Mouse (Mus musculus): ENCODE results near the gene Wbp1. TPM values are rescaled to one million over a fixed set of nuclear protein-coding genes. Genes with fewer than 3 reads are reported as not detected.

Wbp1 gene
- polyA plus RNA-seq, 1 experiment from 2014 or later, result 96.1 TPM

DNA sequence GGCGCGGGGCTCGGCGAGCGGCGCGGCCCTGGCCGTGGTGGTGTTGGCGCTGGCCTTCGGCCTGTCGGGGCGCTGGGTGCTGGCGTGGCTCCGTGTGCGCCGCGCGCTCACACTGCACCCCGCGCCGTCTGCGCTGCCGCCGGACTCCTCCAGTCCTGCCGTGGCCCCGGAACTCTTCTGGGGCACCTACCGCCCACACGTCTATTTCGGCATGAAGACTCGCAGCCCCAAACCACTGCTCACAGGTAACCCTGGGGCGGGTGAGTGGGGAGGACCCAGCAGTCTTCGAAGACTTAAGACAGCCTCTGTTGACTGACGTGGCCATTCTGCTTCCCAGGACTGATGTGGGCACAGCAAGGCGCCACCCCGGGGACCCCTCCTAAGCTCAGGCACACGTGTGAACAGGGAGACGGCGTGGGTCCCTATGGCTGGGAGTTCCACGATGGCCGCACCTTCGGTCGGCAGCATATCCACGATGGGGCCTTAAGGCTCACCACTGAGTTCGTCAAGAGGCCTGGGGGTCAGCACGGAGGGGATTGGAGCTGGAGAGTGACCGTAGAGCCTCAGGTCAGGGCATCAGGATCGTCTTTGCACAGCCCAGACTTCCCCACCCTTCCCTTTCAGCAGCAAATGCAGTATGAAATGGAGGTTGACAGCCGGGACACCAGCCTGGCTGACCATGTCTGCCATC lies 5.5 kb downstream of the Wbp1 start:
- under 1% methylated on average over 32 of the region's 48 CpGs for WGBS
- Histone ChIP-seq H3K4me1 (ENCODE audit: control insufficient read depth, insufficient read depth, low read length) (peaks cover 35% of the 10 kb centered on the region), H3K9me3 (replicated peaks; ENCODE audit: control insufficient read depth, low read length) (no peaks in the 10 kb centered on the region), H3K4me3 (ENCODE audit: low read length) (peak overlapping the region; percentile 87), H3K27ac (ENCODE audit: low read length) (peak overlapping the region; percentile 83), H3K27me3 (ENCODE audit: control insufficient read depth, insufficient read depth, low read length) (no peaks in the 10 kb centered on the region), H3K9ac (ENCODE audit: low read length) (peak overlapping the region; percentile 90), H3K36me3 (ENCODE audit: control insufficient read depth, insufficient read depth) (peaks cover 12% of the 10 kb centered on the region), H3K4me2 (ENCODE audit: low read depth, low read length) (peak overlapping the region; percentile 99)
- ATAC-seq (replicated peaks; ENCODE audit: extremely low read depth, insufficient read depth, low FRiP score), result peak; percentile 20

DNA sequence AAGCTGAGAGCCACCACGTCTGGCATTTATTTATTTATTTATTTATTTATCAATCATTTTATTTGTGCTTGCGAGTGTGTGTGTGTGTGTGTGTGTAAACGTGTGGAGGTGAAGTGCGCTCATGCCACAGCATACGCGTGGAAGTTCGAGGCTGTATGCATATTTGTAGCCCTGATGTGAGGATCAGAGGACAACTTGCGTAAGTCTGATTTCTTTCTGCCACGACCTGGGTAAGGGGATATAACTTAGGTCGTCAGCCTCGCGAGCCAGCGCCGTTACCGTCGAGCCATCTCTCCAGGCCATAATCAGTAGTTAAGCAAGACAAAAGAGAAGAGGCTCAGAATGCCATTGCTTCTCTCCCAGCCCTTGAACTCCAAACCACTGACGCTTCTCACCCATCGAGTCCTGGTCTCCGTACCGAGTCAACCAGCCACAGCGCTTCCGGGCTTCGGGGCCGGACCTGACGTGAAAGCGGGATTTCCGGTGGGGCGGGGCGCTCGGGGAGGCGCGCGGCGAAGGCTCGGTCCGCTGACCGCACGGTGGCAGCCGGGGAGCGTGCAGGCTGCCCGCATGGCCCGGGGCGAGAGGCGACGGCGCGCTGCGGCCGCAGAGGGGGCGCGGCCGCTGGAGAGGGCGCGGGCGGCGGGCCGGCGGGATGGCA lies 6.2 kb downstream of the Wbp1 start, which contains the start of gene Mogs:
Mogs (plus strand) TSS at position 486 of the 661 bp plus-strand sequence.
- Histone ChIP-seq H3K27ac (ENCODE audit: low read length) (peak within 1 kb of the TSS; percentile 83), H3K4me3 (ENCODE audit: low read length) (peak within 1 kb of the TSS; percentile 87), H3K4me1 (ENCODE audit: control insufficient read depth, insufficient read depth, low read length) (peaks cover 30% of the 10 kb centered on the region), H3K36me3 (ENCODE audit: control insufficient read depth, insufficient read depth) (peaks cover 12% of the 10 kb centered on the region), H3K27me3 (ENCODE audit: control insufficient read depth, insufficient read depth, low read length) (no peaks in the 10 kb centered on the region), H3K9ac (ENCODE audit: low read length) (peak within 1 kb of the TSS; percentile 90), H3K9me3 (replicated peaks; ENCODE audit: control insufficient read depth, low read length) (no peaks in the 10 kb centered on the region), H3K4me2 (ENCODE audit: low read depth, low read length) (peak within 1 kb of the TSS; percentile 99)
- peak; percentile 90 for ATAC-seq (replicated peaks; ENCODE audit: extremely low read depth, insufficient read depth, low FRiP score)
- under 1% methylated on average over 58 of the region's 58 CpGs for WGBS

DNA sequence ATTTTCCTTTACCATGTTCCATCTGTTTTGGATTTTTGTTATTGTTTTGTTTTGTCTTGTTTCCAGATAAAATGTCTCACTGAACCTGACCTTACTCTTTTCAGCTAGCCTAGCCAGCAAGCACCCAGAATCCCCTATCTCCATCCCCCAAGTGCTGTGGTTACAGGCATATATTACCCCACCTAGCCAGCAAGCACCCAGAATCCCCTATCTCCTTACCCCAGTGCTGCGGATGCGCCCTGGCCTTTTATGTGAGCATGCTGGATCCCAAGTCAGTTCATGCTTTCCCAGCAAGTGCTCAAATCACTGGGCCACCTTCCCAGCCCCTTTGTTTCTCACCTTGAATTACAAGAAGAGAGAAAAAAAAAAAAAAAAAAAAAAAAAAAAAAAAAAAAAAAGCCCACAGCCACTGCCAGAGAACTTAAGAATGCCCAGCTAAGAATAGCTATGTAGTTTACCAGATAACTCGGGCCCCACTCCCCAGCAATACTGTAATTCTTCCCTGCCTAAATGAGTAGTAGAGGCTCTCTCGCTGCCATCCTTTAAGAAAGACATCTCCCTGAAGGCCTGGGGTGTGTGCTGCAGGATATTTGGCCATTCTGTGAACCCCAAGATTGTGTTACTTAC lies 9.7 kb downstream of the Wbp1 start:
- H3K9ac ChIP-seq (ENCODE audit: low read length), result 0 out of 2 replicates have a peak overlapping the region, but pooled peaks have one; percentile 11
- no peaks in the 10 kb centered on the region for H3K27me3 ChIP-seq (ENCODE audit: control insufficient read depth, insufficient read depth, low read length)
- no peaks in the 10 kb centered on the region for H3K36me3 ChIP-seq (ENCODE audit: control insufficient read depth, insufficient read depth)
- no peaks in the 10 kb centered on the region for H3K9me3 ChIP-seq (replicated peaks; ENCODE audit: control insufficient read depth, low read length)
- H3K4me1 ChIP-seq (ENCODE audit: control insufficient read depth, insufficient read depth, low read length), result peaks cover 33% of the 10 kb centered on the region
- no peak overlapping the region for H3K4me2 ChIP-seq (ENCODE audit: low read depth, low read length)
- H3K27ac ChIP-seq (ENCODE audit: low read length), result peak overlapping the region; percentile 53
- no peak overlapping the region for H3K4me3 ChIP-seq (ENCODE audit: low read length)
- WGBS, result 67% methylated on average over 4 of the region's 4 CpGs
- ATAC-seq (replicated peaks; ENCODE audit: extremely low read depth, insufficient read depth, low FRiP score), result no peak

DNA sequence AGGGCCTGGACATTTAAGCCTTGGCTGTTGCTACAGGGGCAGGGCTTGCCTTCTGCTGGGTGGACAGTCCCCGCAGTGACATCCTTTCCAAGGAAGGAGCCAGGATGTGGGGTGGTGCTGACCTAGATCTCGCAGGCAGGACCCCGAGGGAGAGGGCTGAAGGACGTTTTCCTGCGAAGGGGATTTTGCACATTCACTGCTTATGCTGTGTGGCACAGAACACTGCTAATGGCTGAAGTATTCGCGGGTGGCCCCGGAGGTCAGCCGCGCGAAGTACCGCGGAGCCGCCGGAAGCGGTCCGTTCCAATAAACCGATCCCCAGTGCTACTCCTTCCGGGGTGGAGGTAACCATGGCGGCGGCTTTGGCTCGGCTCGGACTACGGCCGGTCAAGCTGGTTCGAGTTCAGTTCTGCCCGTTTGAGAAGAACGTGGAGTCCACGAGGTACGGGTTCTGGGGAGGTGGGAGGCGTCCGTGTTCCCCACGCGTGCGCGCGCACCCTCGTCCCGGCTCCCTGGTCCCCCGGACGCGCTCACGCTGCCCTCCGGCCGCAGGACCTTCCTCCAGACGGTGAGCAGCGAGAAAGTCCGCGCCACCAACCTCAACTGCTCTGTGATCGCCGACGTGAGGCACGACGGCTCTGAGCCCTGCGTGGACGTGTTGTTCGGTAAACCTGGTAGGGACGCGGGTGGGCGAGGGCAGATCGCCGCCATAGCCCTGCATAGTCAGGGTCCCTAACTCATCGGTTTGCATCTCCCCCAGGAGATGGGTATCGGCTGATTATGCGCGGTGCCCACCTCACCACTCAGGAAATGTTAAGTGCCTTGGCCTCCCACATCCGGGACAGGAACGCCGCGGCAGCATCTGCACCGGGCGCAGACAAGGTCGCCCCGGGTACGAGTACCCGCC lies 12.3 kb downstream of the Wbp1 start, which contains the start of gene Mrpl53:
Mrpl53 (plus strand) TSS at position 279 of the 907 bp plus-strand sequence.
- peaks cover 18% of the 10 kb centered on the region for H3K4me1 ChIP-seq (ENCODE audit: control insufficient read depth, insufficient read depth, low read length)
- peak within 1 kb of the TSS; percentile 88 for H3K27ac ChIP-seq (ENCODE audit: low read length)
- ATAC-seq (replicated peaks; ENCODE audit: extremely low read depth, insufficient read depth, low FRiP score), result peak; percentile 84
- H3K4me3 ChIP-seq (ENCODE audit: low read length), result peak within 1 kb of the TSS; percentile 96
- no peaks in the 10 kb centered on the region for H3K9me3 ChIP-seq (replicated peaks; ENCODE audit: control insufficient read depth, low read length)
- peak within 1 kb of the TSS; percentile 94 for H3K9ac ChIP-seq (ENCODE audit: low read length)
- H3K36me3 ChIP-seq (ENCODE audit: control insufficient read depth, insufficient read depth), result no peaks in the 10 kb centered on the region
- peak within 1 kb of the TSS; percentile 84 for H3K4me2 ChIP-seq (ENCODE audit: low read depth, low read length)
- no peaks in the 10 kb centered on the region for H3K27me3 ChIP-seq (ENCODE audit: control insufficient read depth, insufficient read depth, low read length)
- under 1% methylated on average over 76 of the region's 76 CpGs for WGBS

DNA sequence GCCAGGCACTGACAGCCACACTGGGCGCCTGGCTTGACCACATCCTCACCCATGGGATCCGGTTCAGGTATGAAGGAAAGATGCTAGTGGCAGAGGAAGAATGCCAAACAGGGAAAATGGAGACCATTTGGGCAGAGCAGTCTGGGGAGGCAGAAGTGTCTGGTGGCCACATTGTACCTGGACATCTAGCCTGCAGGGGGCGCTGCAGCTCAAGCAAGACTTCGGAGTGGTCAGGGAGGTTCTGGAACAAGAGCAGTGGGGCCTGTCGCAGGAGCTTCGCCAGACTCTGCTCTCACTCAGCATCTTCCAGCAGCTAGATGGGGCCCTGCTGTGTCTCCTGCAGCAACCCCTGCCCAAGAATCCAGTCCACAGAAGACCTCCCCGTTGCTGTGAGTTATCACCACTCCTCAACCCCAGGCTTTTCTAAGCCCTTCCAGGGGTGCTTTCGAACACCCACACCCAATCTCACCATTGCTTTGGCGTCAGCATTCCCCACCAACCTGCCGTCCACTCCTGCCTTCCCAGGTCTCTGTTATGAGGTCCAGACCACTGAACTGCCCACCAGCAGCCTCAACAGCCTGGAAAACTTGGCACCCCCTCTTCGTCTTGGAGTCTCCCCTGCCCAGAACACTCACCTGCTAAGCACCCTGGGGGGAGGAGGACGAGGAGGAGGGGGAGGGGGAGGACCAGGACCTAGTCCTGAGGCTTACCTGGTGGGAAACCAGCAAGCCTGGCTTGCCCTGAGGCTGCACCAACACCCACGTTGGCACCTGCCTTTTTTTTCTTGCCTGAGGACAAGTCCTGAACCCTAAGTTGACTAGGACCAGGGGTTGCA lies 13.6 kb downstream of the Wbp1 start:
- no peak overlapping the region; the same call in 1 of the 2 replicates for H3K27ac ChIP-seq (ENCODE audit: low read length)
- H3K27me3 ChIP-seq (ENCODE audit: control insufficient read depth, insufficient read depth, low read length), result no peaks in the 10 kb centered on the region
- H3K9ac ChIP-seq (ENCODE audit: low read length), result peak overlapping the region; percentile 94
- WGBS, result 35% methylated on average over 13 of the region's 13 CpGs
- H3K4me3 ChIP-seq (ENCODE audit: low read length), result peak overlapping the region; percentile 96
- no peaks in the 10 kb centered on the region for H3K9me3 ChIP-seq (replicated peaks; ENCODE audit: control insufficient read depth, low read length)
- no peak for ATAC-seq (replicated peaks; ENCODE audit: extremely low read depth, insufficient read depth, low FRiP score)
- H3K36me3 ChIP-seq (ENCODE audit: control insufficient read depth, insufficient read depth), result no peaks in the 10 kb centered on the region
- peak overlapping the region; percentile 84 for H3K4me2 ChIP-seq (ENCODE audit: low read depth, low read length)
- peaks cover 25% of the 10 kb centered on the region for H3K4me1 ChIP-seq (ENCODE audit: control insufficient read depth, insufficient read depth, low read length)

DNA sequence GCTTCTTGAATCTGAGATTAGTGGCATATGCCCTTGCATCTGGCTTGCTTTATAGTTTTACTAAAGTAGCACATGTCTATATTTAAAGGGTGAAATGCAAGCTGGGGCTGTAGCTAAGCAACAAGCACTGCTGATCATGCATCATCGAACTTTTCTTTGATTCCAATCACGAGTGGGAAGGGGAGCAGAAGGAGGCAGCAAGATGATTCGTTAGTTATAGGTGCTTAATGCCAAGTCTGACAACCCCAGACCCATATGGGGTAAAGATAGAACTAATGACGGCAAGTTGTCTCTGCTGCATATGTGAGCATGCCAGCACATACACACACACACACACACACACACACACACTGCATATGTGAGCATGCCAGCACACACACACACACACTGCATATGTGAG lies 17.2 kb downstream of the Wbp1 start:
- Histone ChIP-seq H3K27me3 (ENCODE audit: control insufficient read depth, insufficient read depth, low read length) (no peaks in the 10 kb centered on the region), H3K9me3 (replicated peaks; ENCODE audit: control insufficient read depth, low read length) (no peaks in the 10 kb centered on the region), H3K9ac (ENCODE audit: low read length) (no peak overlapping the region), H3K4me3 (ENCODE audit: low read length) (no peak overlapping the region), H3K36me3 (ENCODE audit: control insufficient read depth, insufficient read depth) (no peaks in the 10 kb centered on the region), H3K4me1 (ENCODE audit: control insufficient read depth, insufficient read depth, low read length) (peaks cover 23% of the 10 kb centered on the region), H3K27ac (ENCODE audit: low read length) (no peak overlapping the region), H3K4me2 (ENCODE audit: low read depth, low read length) (no peak overlapping the region)
- WGBS, result 76% methylated on average over 4 of the region's 4 CpGs
- no peak for ATAC-seq (replicated peaks; ENCODE audit: extremely low read depth, insufficient read depth, low FRiP score)

DNA sequence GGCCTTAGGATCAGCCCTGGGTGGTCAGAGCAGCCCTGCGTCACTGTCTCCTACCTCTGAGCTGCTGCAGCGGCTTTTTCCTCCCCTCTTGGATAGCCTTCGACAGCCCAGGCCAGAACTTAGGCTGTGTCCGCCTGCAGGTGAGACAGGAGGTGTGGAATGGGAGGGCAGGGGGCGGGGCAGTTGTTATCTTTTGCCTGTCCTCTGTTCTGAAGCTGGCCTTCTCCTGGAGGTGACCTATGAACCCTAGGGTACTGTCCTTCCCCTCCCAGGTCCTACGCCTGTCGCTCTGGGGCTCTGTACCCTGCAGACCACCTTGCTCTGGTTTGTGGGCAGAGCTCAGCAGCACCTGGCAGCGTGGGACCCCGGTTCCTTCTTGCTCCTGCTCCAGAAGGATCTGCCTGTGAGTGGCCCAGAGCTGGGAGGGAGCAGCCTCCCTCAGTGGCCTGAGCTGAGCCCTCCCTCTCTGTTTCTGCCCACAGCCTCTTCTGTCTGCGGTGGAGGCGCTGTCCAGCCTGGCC lies 18.2 kb downstream of the Wbp1 start:
- no peak overlapping the region for H3K4me3 ChIP-seq (ENCODE audit: low read length)
- no peaks in the 10 kb centered on the region for H3K36me3 ChIP-seq (ENCODE audit: control insufficient read depth, insufficient read depth)
- no peak overlapping the region for H3K4me2 ChIP-seq (ENCODE audit: low read depth, low read length)
- peak overlapping the region; percentile 92; the same call in 1 of the 2 replicates for H3K9ac ChIP-seq (ENCODE audit: low read length)
- H3K27ac ChIP-seq (ENCODE audit: low read length), result no peak overlapping the region
- peaks cover 3% of the 10 kb centered on the region for H3K27me3 ChIP-seq (ENCODE audit: control insufficient read depth, insufficient read depth, low read length)
- no peaks in the 10 kb centered on the region for H3K9me3 ChIP-seq (replicated peaks; ENCODE audit: control insufficient read depth, low read length)
- H3K4me1 ChIP-seq (ENCODE audit: control insufficient read depth, insufficient read depth, low read length), result peaks cover 20% of the 10 kb centered on the region
- WGBS, result 60% methylated on average over 11 of the region's 11 CpGs
- ATAC-seq (replicated peaks; ENCODE audit: extremely low read depth, insufficient read depth, low FRiP score), result no peak
